Mouse (Mus musculus) hindbrain, embryonic 10.5 days (tissue): ENCODE data around the gene Ubqln4. TPM values are rescaled to one million over a fixed set of nuclear protein-coding genes. Genes with fewer than 3 reads are reported as not detected.

Experiments
- DNase-seq: peaks from one replicate; pipeline ENCODE4 v3.0.0-alpha.2; 2017; ENCODE audit warnings: low spot score
- H3K27ac ChIP-seq: fragments of 300-500 bp; sonication (generic); 2 replicates; pipeline ENCODE4 v1.5.1; 2016; ENCODE audit warnings: mild to moderate bottlenecking, moderate library complexity
- H3K27me3 ChIP-seq: fragments of 300-500 bp; sonication (generic); 2 replicates; pipeline ENCODE4 v1.6.1; 2016; ENCODE audit warnings: mild to moderate bottlenecking; ENCODE audit not compliant: poor library complexity, insufficient read depth, severe bottlenecking
- H3K36me3 ChIP-seq: fragments of 300-500 bp; sonication (generic); 2 replicates; pipeline ENCODE4 v1.6.1; 2016; ENCODE audit warnings: mild to moderate bottlenecking, moderate library complexity
- H3K4me1 ChIP-seq: fragments of 300-500 bp; sonication (generic); replicated peaks from 2 replicates; pipeline ENCODE4 v1.6.1; 2016; ENCODE audit warnings: mild to moderate bottlenecking
- H3K4me3 ChIP-seq: fragments of 300-500 bp; sonication (generic); 2 replicates; pipeline ENCODE4 v1.5.1; 2016; ENCODE audit warnings: mild to moderate bottlenecking, moderate library complexity
- H3K9me3 ChIP-seq: fragments of 300-500 bp; sonication (generic); 2 replicates; pipeline ENCODE4 v1.6.1; 2016; ENCODE audit warnings: mild to moderate bottlenecking, moderate library complexity
- WGBS: fragments of 180-500 bp; shearing (Covaris S2); methylation state at CpG from one replicate; pipeline ENCODE4 v1.1.7; 2016; 5-methylcytosine and 5-hydroxymethylcytosine counted together
- polyA plus RNA-seq: library from polyadenylated mRNA; unstranded; fragments of >200 nt; fragmentation: Nextera tagmentation; extraction: Ambion mirVana; gene quantifications from 2 replicates; pipeline ENCODE4 v1.2.1, GENCODE M21; 2016

Gene Ubqln4
- polyA plus RNA-seq, 1 experiment from 2014 or later = 72.5 TPM

DNA sequence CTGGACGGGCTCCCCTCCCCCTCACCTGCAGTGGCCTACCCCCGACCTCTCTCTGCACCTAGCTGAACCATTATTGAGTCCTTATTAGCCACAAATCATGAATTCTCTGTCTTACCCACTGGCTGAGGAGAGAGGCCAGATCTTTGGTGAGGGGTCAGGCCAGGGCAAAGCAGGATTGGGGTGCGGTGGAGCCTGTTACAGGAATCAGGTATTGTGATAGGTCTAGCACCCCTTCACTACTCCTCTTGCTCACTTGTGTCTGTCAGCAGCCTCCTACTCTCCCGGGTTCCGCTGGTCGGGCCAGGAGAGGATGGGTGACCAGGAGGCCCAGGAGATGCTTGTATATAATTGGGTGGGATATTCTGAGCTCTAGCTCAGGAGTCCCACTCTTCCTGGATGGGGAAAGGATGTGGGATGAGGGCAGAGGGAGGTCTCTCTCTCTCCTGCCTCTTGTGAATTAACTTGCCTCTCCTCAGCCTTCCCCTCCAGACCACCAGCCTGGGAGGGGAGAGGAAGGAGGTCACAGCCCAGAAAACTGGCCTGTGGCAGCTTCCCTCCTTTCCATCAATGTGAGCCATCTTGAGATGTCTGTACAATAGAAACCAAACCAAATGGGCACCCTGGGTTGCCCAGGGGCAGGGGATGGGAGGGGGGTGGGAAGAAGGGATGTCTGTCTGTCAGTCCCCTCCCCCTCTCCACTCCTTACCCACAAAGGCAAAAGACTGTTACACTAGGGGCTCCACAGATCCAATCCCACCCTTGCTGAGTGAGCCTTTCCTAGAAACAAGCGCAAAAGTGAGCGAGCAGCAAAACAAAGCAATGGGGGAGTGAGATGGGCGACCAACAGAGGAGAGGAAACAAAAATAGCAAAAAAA, 15.1 kb upstream of the Ubqln4 start:
- Histone ChIP-seq H3K36me3 (peaks cover 72% of the 10 kb centered on the region), H3K4me3 (peak overlapping the region; percentile 96), H3K4me1 (peaks cover 95% of the 10 kb centered on the region), H3K27ac (peak overlapping the region; percentile 84), H3K9me3 (no peaks in the 10 kb centered on the region), H3K27me3 (no peaks in the 10 kb centered on the region)
- peak; percentile 48 for DNase-seq
- 20% methylated on average over 9 of the region's 9 CpGs for WGBS

DNA sequence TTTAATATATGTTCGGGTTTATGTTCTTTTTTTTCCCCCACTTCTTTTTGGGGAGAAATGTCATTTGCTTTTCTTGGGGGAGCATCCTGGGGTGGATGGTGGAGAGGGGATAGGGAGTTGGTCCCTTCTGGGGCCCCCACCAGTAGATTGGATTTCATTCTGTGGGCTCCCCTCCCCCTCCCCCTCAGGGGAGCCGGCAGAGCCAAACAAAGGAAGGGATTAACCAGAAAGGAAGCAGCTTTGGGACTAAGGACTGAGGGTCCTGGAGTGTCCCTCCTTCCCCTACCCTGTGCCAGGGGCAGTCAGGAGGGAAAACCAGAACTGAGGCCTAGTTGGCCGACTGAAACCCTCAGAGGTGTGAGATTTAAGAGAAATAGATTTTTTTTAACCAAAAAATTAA, 14.2 kb upstream of the Ubqln4 start:
- peak; percentile 53 for DNase-seq
- WGBS = 9% methylated on average over 3 of the region's 3 CpGs
- peaks cover 70% of the 10 kb centered on the region for H3K36me3 ChIP-seq
- peak overlapping the region; percentile 78 for H3K27ac ChIP-seq
- H3K9me3 ChIP-seq = no peaks in the 10 kb centered on the region
- H3K4me1 ChIP-seq = peaks cover 88% of the 10 kb centered on the region
- H3K27me3 ChIP-seq = no peaks in the 10 kb centered on the region
- H3K4me3 ChIP-seq = peak overlapping the region; percentile 26

DNA sequence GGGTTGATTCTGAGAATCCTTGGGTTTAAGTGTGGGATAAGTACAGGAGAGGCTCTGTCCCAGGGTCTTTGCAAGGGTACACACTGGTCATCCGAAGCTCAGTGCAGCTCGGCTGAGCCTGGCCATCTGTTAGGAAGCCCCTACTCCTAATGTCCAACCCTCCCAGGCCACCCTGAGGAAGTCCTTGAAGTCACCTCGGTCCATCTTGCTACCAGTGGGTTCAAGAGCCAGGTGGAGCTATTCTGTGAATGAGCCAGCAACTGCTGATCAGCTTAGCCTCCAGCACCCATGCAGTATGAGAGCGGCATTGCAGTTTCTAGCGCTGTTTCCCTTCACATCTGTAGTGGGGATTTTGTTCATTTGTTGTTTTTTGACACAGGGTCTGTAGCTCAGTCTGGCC, 13.5 kb upstream of the Ubqln4 start:
- 61% methylated on average over 5 of the region's 5 CpGs for WGBS
- Histone ChIP-seq H3K36me3 (peaks cover 63% of the 10 kb centered on the region), H3K4me1 (peaks cover 88% of the 10 kb centered on the region), H3K27ac (peak overlapping the region; percentile 78), H3K27me3 (no peaks in the 10 kb centered on the region), H3K9me3 (no peaks in the 10 kb centered on the region), H3K4me3 (peak overlapping the region; percentile 18)
- DNase-seq = no peak

DNA sequence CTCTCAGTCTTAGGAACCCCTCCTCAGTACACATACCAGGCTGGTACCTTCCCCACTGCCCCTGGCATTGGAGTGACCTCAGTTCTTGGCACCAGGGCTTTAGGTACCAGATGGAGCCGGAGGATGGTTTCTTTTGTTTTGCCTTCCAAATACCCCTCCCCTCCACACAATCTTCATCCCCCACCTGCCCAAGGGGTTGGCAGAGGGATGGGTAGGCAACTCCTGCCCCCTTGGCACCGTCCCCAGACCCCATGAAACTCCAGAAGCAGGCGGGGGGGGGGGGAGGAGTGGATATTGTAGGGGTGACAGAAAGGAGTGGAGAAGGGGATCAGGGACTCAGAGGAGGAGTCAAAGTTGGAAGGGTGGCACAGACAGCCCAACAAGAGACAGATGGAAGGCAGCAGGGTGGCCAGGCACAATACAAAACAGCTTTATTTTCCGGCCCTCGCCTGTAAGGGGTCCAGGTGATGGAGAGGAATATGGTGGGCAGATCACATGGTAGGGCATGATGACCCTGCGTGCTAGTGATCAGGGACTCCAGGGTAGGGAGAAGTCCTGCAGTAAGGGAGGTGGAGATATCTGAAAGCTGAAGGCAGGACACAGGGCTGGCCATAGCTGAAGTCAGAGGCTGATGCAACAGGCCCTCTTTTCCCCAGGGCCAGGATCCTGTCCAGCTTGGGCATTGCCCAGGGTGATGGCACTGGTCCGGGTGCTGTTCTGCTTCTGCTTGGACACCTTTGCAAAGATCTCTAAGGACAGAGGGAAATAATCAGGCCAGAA, 11.7 kb upstream of the Ubqln4 start:
- H3K36me3 ChIP-seq = peaks cover 46% of the 10 kb centered on the region
- no peak overlapping the region for H3K27ac ChIP-seq
- no peak for DNase-seq
- peaks cover 76% of the 10 kb centered on the region for H3K4me1 ChIP-seq
- H3K27me3 ChIP-seq = no peaks in the 10 kb centered on the region
- 76% methylated on average over 7 of the region's 7 CpGs for WGBS
- no peak overlapping the region for H3K4me3 ChIP-seq
- no peaks in the 10 kb centered on the region for H3K9me3 ChIP-seq

DNA sequence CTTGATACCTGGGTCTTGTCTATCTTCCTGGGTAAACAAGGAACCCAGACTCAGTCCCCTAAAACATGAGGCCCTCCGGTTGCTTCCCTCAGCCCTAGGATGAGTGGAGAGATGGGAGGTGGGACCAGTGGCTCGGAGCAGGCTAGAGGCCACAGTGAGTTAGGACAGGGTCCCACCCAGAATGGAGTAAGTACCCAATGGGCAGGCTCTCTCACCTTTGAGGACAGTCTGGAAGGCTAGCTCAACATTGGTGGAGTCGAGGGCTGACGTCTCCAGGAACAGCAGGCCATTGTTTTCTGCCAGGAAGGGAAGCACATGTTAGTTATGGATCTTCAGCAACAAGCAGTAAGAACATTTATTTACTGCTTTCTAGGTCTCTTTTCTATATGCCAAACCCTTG, 11.1 kb upstream of the Ubqln4 start:
- H3K27ac ChIP-seq = no peak overlapping the region
- H3K27me3 ChIP-seq = no peaks in the 10 kb centered on the region
- DNase-seq = no peak
- WGBS = 76% methylated on average over 4 of the region's 4 CpGs
- H3K4me3 ChIP-seq = no peak overlapping the region
- H3K4me1 ChIP-seq = peaks cover 74% of the 10 kb centered on the region
- no peaks in the 10 kb centered on the region for H3K9me3 ChIP-seq
- H3K36me3 ChIP-seq = peaks cover 39% of the 10 kb centered on the region

DNA sequence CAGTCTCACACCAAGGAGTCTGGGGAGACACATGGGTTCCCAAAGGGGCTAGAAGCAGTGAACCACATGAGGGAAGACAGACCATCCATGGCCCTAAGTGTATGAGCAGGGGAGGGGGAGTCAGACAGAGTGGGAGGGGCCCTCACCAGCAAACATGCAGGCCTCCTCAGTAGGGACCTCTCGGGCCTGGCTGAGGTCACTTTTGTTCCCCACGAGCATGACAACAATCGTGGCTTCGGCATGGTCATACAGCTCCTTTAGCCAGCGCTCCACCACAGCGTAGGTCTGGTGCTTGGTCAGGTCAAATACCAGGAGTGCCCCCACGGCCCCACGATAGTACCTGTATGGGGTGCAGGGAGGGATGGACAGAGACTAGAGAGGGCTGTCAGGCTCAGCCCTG, 10.4 kb upstream of the Ubqln4 start:
- no peak overlapping the region for H3K27ac ChIP-seq
- peaks cover 69% of the 10 kb centered on the region for H3K4me1 ChIP-seq
- no peaks in the 10 kb centered on the region for H3K9me3 ChIP-seq
- DNase-seq = no peak
- peaks cover 32% of the 10 kb centered on the region for H3K36me3 ChIP-seq
- 80% methylated on average over 8 of the region's 8 CpGs for WGBS
- no peak overlapping the region for H3K4me3 ChIP-seq
- H3K27me3 ChIP-seq = no peaks in the 10 kb centered on the region

DNA sequence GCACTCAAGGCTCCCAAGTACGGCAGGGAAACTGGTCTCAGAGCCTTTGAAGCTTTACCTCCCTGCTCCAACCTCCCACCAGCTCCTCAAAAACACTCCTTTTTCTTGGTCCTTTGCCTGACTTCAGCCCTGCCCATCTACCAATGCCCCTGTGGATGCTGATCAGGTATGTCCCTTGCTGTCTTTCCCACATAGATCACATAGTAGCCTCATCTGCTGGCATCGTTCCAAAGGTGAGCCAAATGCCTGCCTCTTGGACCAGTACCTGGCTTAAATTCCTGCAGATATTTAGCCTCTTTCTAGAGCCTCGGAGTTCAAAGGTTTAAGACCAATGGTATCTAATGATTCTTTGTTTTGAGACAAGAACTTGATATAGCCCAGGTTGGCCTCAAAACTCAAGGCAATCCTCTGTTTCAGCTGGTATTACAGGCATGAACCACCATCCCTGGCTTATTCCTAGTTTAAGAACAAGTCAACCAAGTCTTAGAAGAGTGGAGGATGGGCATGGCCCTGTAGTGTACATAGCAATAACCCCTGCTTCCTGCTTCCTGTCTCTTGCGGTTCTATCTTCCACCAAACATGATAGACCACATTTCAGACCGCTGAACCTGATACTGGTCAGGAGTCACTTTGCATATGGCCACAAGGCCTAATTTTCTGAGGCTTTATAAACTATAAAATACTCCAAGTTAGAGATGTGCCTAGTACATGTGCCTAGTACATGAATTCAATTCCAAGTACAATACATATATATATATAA, 9.7 kb upstream of the Ubqln4 start:
- Histone ChIP-seq H3K36me3 (peaks cover 25% of the 10 kb centered on the region), H3K9me3 (no peaks in the 10 kb centered on the region), H3K4me1 (peaks cover 64% of the 10 kb centered on the region), H3K27me3 (no peaks in the 10 kb centered on the region), H3K27ac (no peak overlapping the region), H3K4me3 (no peak overlapping the region)
- no peak for DNase-seq
- WGBS = 74% methylated on average over 5 of the region's 5 CpGs

DNA sequence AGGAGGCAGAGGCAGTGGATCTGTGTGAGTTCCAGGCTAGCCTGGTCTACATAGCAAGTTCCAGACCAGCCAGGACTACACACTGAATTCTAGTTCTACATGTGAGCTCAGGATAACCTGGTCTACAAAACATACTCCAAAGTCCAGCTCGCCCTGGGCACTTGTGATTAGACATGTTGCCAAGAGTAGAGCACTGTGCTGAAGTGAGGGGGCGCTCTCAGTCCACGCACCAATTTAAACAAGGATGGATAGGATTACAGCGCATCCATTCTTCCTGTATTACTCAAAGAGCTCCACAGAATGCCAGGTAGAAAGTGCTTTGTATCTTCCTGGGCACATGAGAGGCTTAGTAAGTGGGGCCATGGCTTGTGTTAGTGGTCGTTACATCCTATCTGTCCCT, 9.0 kb upstream of the Ubqln4 start:
- peaks cover 58% of the 10 kb centered on the region for H3K4me1 ChIP-seq
- WGBS = 31% methylated on average over 5 of the region's 5 CpGs
- peak overlapping the region; percentile 60; the same call in 1 of the 2 replicates for H3K27ac ChIP-seq
- H3K4me3 ChIP-seq = no peak overlapping the region
- DNase-seq = peak; percentile 40
- H3K9me3 ChIP-seq = no peaks in the 10 kb centered on the region
- H3K27me3 ChIP-seq = no peaks in the 10 kb centered on the region
- peaks cover 24% of the 10 kb centered on the region for H3K36me3 ChIP-seq

DNA sequence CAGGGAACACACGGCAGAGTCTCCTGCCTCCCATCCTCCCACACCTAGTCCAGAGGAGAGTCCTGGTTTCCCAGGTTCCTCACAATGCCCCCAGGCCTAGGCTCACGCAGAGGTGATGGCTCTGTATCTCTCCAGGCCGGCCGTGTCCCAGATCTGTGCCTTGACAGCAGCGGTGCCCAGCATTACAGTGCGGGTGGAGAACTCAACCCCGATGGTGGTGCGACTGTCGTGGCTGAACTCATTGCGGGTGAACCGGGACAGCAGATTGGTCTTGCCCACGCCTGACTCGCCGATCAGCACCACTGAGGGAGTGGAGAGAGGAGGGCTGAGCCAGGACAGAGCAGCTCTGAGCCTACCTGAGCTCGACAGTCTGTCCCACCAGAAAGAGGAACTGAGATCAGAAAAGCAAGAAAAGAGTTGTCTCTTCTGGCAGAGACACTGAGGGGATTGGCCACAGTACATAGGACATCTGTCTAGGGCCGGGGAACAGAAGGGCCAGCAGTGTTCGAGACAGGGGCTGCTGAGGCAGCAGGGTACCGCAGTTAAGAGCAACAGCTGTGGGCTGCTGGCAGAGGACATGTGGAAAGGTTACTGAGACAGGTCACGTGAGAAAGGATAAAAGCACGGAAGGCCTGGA, 8.5 kb upstream of the Ubqln4 start:
- WGBS = 66% methylated on average over 20 of the region's 20 CpGs
- peak overlapping the region; percentile 60; the same call in 1 of the 2 replicates for H3K27ac ChIP-seq
- H3K36me3 ChIP-seq = peaks cover 21% of the 10 kb centered on the region
- no peak overlapping the region for H3K4me3 ChIP-seq
- no peak for DNase-seq
- peaks cover 53% of the 10 kb centered on the region for H3K4me1 ChIP-seq
- H3K27me3 ChIP-seq = no peaks in the 10 kb centered on the region
- H3K9me3 ChIP-seq = no peaks in the 10 kb centered on the region

DNA sequence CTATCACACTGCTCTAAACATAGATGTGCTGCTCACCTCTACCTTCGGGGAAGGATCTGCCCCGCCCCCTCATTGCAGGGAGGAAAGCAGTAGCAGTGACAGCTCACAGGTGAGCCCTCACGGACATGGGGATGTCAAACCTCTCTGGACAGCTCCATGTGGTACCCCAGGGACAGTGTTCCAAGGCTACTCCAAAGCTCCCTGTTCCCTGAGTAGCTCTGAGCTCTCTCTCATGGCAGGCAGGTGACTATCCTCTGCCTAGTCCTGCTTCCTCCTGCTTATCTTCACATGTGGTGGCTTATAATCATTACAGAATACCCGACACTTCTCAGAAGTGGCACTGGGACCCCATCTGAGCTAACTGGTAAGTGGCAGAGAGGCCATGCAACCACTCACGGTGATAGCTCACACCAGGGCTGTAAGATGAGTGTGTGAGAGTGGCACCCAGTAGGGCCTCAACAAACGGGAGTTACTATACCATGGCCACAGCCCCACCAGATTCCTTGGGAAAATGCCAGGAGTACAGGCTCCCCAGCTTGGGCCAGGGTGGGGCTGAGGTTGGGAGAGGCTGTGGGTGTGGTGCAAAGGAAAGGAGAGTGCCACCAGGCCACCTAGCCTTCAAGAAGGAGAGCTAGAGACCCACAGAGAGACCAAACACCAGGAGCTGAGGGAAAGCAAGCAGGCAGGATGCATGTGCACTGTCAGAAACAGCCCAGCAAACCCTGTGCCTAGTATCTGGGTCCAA, 6.7 kb upstream of the Ubqln4 start:
- Histone ChIP-seq H3K9me3 (no peaks in the 10 kb centered on the region), H3K27me3 (no peaks in the 10 kb centered on the region), H3K4me3 (no peak overlapping the region), H3K4me1 (peaks cover 46% of the 10 kb centered on the region), H3K36me3 (peaks cover 3% of the 10 kb centered on the region), H3K27ac (no peak overlapping the region)
- no peak for DNase-seq
- 84% methylated on average over 6 of the region's 6 CpGs for WGBS

DNA sequence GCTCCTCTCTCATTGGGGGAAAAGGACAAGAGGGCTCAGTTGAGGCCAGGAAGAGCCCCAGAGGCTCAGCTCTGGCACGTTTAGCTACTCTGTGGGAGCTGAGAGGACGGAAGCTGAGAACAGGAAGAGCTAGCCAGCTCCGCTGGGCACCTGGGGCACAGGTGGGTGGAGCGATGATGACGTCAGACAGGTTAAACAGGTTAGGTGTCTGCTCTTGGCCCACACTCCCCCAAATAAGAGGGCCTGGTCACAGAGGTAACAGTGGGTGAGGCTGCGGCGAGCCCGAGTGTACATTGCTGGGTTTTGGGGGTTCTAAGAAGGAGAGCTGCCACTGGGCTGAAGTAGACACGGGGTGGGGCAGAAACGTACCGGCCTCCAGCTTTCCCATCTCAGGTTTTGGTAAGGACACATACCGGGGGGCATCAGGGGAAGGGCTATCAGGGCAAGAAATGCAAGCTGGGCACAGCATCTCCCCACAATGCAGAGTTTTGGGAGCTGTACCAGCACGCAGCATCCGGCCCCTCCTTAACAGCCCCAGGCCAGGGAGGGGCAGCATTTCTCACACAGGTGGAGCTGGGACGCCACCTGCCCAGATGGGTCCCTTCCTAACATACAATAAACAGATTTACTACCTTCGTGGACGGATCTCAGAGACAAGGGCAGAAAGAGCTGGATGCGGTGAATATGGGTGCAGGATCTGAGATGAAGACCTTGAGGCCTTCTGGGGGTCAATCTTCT, 5.2 kb upstream of the Ubqln4 start, which contains the start of gene Rab25:
Rab25 (minus strand) TSS at position 121 of the 738 bp plus-strand sequence.
- DNase-seq = no peak
- no peaks in the 10 kb centered on the region for H3K36me3 ChIP-seq
- no peaks in the 10 kb centered on the region for H3K27me3 ChIP-seq
- peaks cover 40% of the 10 kb centered on the region for H3K4me1 ChIP-seq
- no peak within 1 kb of the TSS for H3K27ac ChIP-seq
- H3K4me3 ChIP-seq = peak within 1 kb of the TSS; percentile 6; the same call in 1 of the 2 replicates
- no peaks in the 10 kb centered on the region for H3K9me3 ChIP-seq
- 49% methylated on average over 18 of the region's 18 CpGs for WGBS
